Mouse (Mus musculus): ENCODE data around the gene 4930452B06Rik.

DNA sequence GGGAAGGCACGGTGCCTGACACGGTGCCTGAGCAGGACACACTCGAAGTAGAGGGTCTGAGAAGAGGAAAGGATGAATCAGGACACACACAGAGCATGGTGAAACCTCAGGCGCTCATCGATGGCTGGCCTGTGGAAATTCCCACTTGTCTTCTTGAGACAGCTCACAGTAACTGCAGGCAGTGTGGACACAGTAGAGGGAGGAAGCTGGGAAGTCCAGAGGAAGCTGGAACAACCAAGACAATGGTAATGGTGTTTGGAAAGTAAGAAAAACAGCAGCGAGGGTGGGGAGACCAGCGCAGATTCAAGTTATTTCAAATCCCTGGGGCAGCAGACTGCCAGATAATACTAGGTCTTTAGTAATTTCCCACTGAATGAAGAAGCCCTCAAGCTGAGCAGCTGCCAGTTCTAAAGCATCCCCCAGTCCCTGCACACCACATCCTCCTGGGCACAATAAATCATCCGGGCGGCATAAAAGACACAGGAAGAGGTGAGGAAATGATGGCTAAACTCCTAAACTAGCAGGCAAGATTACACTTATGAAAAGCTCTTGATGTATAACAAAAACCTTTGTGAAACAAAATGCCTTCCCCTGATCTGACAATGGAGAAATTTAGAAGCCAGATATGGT, 24.3 kb downstream of the 4930452B06Rik start:
- TF ChIP-seq POLR2A (IDR thresholded peaks at IDR 0.05; ENCODE audit: extremely low read depth, insufficient read depth, low read length) (no peak), CTCF (IDR thresholded peaks at IDR 0.05; ENCODE audit: low read depth, low read length) (no peak)
